In genomic region chr4:137730134-137730533, GRCm38 (mm10) we compare ENCODE assay signal across 8 mouse cellular contexts.
DNase-seq lines count a peak whose midpoint lies in the region; ATAC-seq and TF ChIP-seq lines count a peak whose summit lies in the region.

No protein-coding gene starts in this region.

- H3K4me2 ChIP-seq in limb, embryonic 11.5 days (ENCODE audit: low read depth, severe bottlenecking): no peak overlapping the region
- no peak overlapping the region for H3K4me2 ChIP-seq in midbrain, embryonic 16.5 days (ENCODE audit: low read length)

- H3K27me3 ChIP-seq in limb, embryonic 11.5 days (ENCODE audit: control insufficient read depth, insufficient read depth, low read length): peaks cover 23% of the 10 kb centered on the region
- no peaks in the 10 kb centered on the region for H3K27me3 ChIP-seq in midbrain, embryonic 16.5 days (ENCODE audit: control insufficient read depth, insufficient read depth, low read depth, low read length)
- H3K27me3 ChIP-seq in spleen, adult 2 months (ENCODE audit: control insufficient read depth, insufficient read depth, low read length): peaks cover 2% of the 10 kb centered on the region; the same call in 1 of the 2 replicates

- H3K36me3 ChIP-seq in limb, embryonic 11.5 days (ENCODE audit: control insufficient read depth, insufficient read depth, low read length): no peaks in the 10 kb centered on the region
- no peaks in the 10 kb centered on the region; the same call in 1 of the 2 replicates for H3K36me3 ChIP-seq in midbrain, embryonic 16.5 days (ENCODE audit: control insufficient read depth, insufficient read depth, low read length)
- no peaks in the 10 kb centered on the region for H3K36me3 ChIP-seq in spleen, adult 2 months (ENCODE audit: control insufficient read depth, insufficient read depth, low read length)

- no peak overlapping the region for H3K27ac ChIP-seq in limb, embryonic 11.5 days (replicated peaks; ENCODE audit: low read depth, low read length)
- no peak overlapping the region for H3K27ac ChIP-seq in midbrain, embryonic 16.5 days (ENCODE audit: low read length)
- no peak overlapping the region for H3K27ac ChIP-seq in spleen, adult 2 months (ENCODE audit: insufficient read depth, low read length)

- TF ChIP-seq POLR2A in spleen, adult 2 months (IDR thresholded peaks at IDR 0.05; ENCODE audit: low read depth, low read length): no peak

- peak; percentile 81 for DNase-seq in CD4-positive, CD25-positive, alpha-beta regulatory T cell, adult 2 months (ENCODE audit: low read depth, low spot score)
- DNase-seq in embryo, embryonic 9.5 days (ENCODE audit: extremely low spot score): peak; percentile 89
- peak; percentile 83 to 87 for DNase-seq in gastrocnemius, postnatal 4 days (ENCODE audit: low spot score in 2 of 2)
- DNase-seq in kidney, adult 8-10 months: peak; percentile 81 to 89
- peak; percentile 96 for DNase-seq in limb, embryonic 11.5 days (ENCODE audit: low spot score)
- DNase-seq in spleen, adult 2 months (ENCODE audit: low read depth in 1 of 2, low spot score in 2 of 2): peak in 1 of 2 experiments; percentile 81

- H3K9ac ChIP-seq in limb, embryonic 11.5 days (ENCODE audit: low read length): no peak overlapping the region
- H3K9ac ChIP-seq in midbrain, embryonic 16.5 days (ENCODE audit: low read depth, low read length): no peak overlapping the region

- H3K4me3 ChIP-seq in limb, embryonic 11.5 days (ENCODE audit: low read depth, low read length): no peak overlapping the region
- H3K4me3 ChIP-seq in midbrain, embryonic 16.5 days (ENCODE audit: low read depth, low read length): no peak overlapping the region
- H3K4me3 ChIP-seq in spleen, adult 2 months (ENCODE audit: extremely low read depth, insufficient read depth, insufficient read length): no peak overlapping the region

- WGBS in limb, embryonic 11.5 days: 16% methylated on average over 3 of the region's 3 CpGs
- 20% methylated on average over 3 of the region's 3 CpGs for WGBS in midbrain, embryonic 16.5 days
- 27% methylated on average over 3 of the region's 3 CpGs for whole genome bisulfite sequencing in spleen, adult 2 months

- H3K4me1 ChIP-seq in limb, embryonic 11.5 days (ENCODE audit: control insufficient read depth, insufficient read depth, low read length): peaks cover 16% of the 10 kb centered on the region
- peaks cover 15% of the 10 kb centered on the region for H3K4me1 ChIP-seq in midbrain, embryonic 16.5 days (ENCODE audit: control insufficient read depth, insufficient read depth, low read length)
- no peaks in the 10 kb centered on the region for H3K4me1 ChIP-seq in spleen, adult 2 months (ENCODE audit: control insufficient read depth, insufficient read depth, insufficient read length)

- H3K9me3 ChIP-seq in limb, embryonic 11.5 days (ENCODE audit: control insufficient read depth, low read length): no peaks in the 10 kb centered on the region
- H3K9me3 ChIP-seq in midbrain, embryonic 16.5 days (replicated peaks; ENCODE audit: control insufficient read depth, low read length, poor library complexity, severe bottlenecking): no peaks in the 10 kb centered on the region

- no peak for ATAC-seq in CD4-positive, CD25-positive, alpha-beta regulatory T cell, adult 4 months
- no peak for ATAC-seq in limb, embryonic 11.5 days (ENCODE audit: insufficient number of reproducible peaks, low FRiP score, low TSS enrichment, low read depth)
- peak; percentile 37 for ATAC-seq in midbrain, embryonic 16.5 days

- peak; percentile 85; the same call in 1 of the 2 replicates for TF ChIP-seq CTCF in spleen, adult 2 months (IDR thresholded peaks at IDR 0.05; ENCODE audit: extremely low read depth, insufficient read depth, insufficient read length, insufficient replicate concordance)
